Mouse (Mus musculus): Measurements from ENCODE around the gene Pif1.

DNA sequence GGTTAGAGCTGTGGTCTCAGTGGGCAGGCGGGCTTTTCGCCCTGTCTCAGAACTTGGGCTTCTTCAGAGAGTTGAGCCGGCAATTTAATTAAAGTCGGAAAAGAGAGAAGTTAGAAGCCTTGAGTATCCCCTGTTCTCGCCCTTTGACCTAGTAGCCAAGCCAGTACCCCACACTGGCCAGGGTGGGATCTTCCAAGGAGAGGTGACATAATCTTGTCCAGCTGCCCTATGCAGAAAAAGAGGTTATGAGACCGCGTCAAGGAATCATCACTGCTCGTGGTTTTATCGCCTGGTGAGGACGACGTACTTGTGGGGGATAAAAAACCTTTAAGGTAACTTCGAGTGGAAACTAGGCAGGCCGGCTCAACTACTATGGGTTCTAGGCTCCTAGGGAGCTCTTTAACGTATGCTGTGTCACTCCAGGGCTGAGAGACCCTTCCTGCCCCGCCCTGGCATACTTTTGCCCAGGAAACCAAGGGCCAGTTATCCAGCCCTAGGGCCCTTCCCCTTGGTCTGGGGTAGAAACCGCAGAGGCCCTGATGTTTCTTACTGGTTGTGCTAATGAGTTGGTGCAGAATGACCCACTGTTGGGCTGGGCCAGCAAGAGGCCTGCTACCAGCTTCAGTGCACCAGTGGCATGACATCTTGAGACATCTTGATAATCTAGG, 44.5 kb downstream of the Pif1 start:
- TF ChIP-seq GATA1 (IDR thresholded peaks at IDR 0.05; ENCODE audit: borderline replicate concordance, low read length) (no peak), FLI1 (IDR thresholded peaks at IDR 0.05; ENCODE audit: low read length) (peak; percentile 76; the same call in 1 of the 2 replicates)

All from megakaryocyte, embryonic 14.5 days (primary cell).